Mouse (Mus musculus) neural tube, embryonic 14.5 days (tissue): ENCODE data around the gene Wfikkn1. TPM values are rescaled to one million over a fixed set of nuclear protein-coding genes. Genes with fewer than 3 reads are reported as not detected.

Experiments used
- ATAC-seq: fragments of 200-750 bp; cut with Nextera tagmentation; 2 replicates; pipeline ENCODE4 v1.8.0; 2017; ENCODE audit warnings: low read depth, mild to moderate bottlenecking, moderate TSS enrichment, moderate library complexity
- H3K27ac ChIP-seq: fragments of 300-500 bp; sonication (generic); 2 replicates; pipeline ENCODE4 v1.5.1; 2014; ENCODE audit warnings: low read depth, mild to moderate bottlenecking, control low read depth, low read length, moderate library complexity, mixed read lengths
- H3K27me3 ChIP-seq: fragments of 300-500 bp; sonication (generic); 2 replicates; pipeline ENCODE4 v1.6.1; 2014; ENCODE audit warnings: low read length; ENCODE audit not compliant: control insufficient read depth, insufficient read depth
- H3K36me3 ChIP-seq: fragments of 300-500 bp; sonication (generic); 2 replicates; pipeline ENCODE4 v1.6.1; 2014; ENCODE audit warnings: low read length, mixed read lengths; ENCODE audit not compliant: control insufficient read depth, insufficient read depth
- H3K4me1 ChIP-seq: fragments of 300-500 bp; sonication (generic); 2 replicates; pipeline ENCODE4 v1.6.1; 2014; ENCODE audit warnings: low read length; ENCODE audit not compliant: control insufficient read depth, insufficient read depth
- H3K4me2 ChIP-seq: fragments of 300-500 bp; sonication (generic); 2 replicates; pipeline ENCODE4 v1.6.1; 2014; ENCODE audit warnings: mild to moderate bottlenecking, low read depth, low read length, control low read depth
- H3K4me3 ChIP-seq: fragments of 300-500 bp; sonication (generic); 2 replicates; pipeline ENCODE4 v1.5.1; 2014; ENCODE audit warnings: low read depth, low read length, control low read depth, mixed read lengths
- H3K9ac ChIP-seq: fragments of 300-500 bp; sonication (generic); replicated peaks from 2 replicates; pipeline ENCODE4 v1.6.1; 2014; ENCODE audit warnings: low read depth, mild to moderate bottlenecking, control low read depth, low read length, mixed read lengths
- H3K9me3 ChIP-seq: fragments of 300-500 bp; sonication (generic); 2 replicates; pipeline ENCODE4 v1.6.1; 2016; ENCODE audit warnings: low read length; ENCODE audit not compliant: control insufficient read depth
- WGBS: fragments of 180-500 bp; shearing (Covaris S2); extraction: QIAGEN DNeasy Blood & Tissue Kit; methylation state at CpG from one replicate; pipeline ENCODE4 v1.1.7; 2014; 5-methylcytosine and 5-hydroxymethylcytosine counted together
- polyA plus RNA-seq: library from polyadenylated mRNA; unstranded; fragments of >200 nt; fragmentation: Nextera tagmentation; extraction: Ambion mirVana; gene quantifications from 2 replicates; pipeline ENCODE4 v1.2.1, GENCODE M21; 2014

Gene Wfikkn1
- polyA plus RNA-seq, 1 experiment from 2014 or later: 0.67 TPM

DNA sequence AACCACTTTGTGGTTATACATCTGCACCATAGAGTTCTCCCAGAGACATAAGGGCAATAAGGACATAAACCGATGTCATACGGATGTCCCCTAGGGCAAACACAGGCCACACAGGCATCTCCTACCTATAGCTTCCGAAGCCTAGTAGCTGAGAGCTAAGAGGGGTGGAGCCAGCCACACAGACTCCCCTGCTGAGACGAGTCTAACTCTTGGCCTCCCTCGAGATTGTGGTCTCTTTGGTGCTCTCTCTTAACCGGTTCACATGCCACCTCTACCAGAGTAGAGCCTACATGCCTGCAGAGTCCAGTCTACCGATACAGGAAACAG, 13.2 kb downstream of the Wfikkn1 start:
- peak overlapping the region; percentile 61; the same call in 1 of the 2 replicates for H3K9ac ChIP-seq
- H3K27me3 ChIP-seq: no peaks in the 10 kb centered on the region
- H3K36me3 ChIP-seq: no peaks in the 10 kb centered on the region
- peaks cover 6% of the 10 kb centered on the region for H3K4me1 ChIP-seq
- no peaks in the 10 kb centered on the region for H3K9me3 ChIP-seq
- WGBS: 13% methylated on average over 7 of the region's 7 CpGs
- peak overlapping the region; percentile 68 for H3K4me3 ChIP-seq
- no peak overlapping the region for H3K27ac ChIP-seq
- H3K4me2 ChIP-seq: peak overlapping the region; percentile 74
- no peak for ATAC-seq

DNA sequence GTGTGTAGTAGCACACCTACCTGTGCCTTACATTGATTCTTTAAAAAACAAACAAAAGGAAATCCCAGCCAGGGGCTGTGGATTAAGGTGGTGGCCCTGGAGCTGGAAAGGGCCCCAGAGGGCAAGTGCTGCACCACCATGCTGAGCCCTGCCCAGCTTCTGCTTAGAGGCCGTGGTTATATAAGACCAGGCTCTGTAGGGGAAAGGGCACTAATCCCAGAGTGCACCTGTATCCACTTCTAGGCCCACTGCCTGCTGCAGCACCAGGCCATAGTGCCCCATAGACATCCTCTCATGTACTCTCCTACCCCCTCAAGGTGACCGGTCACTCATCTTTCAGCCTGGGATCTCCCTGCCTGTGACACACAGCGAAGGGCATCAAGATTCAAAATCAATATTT, 14.5 kb downstream of the Wfikkn1 start:
- Histone ChIP-seq H3K4me2 (no peak overlapping the region), H3K9me3 (no peaks in the 10 kb centered on the region), H3K27me3 (no peaks in the 10 kb centered on the region), H3K27ac (no peak overlapping the region), H3K4me1 (peaks cover 6% of the 10 kb centered on the region), H3K4me3 (no peak overlapping the region), H3K36me3 (no peaks in the 10 kb centered on the region), H3K9ac (no peak overlapping the region)
- no peak for ATAC-seq
- WGBS: 94% methylated on average over 3 of the region's 3 CpGs

DNA sequence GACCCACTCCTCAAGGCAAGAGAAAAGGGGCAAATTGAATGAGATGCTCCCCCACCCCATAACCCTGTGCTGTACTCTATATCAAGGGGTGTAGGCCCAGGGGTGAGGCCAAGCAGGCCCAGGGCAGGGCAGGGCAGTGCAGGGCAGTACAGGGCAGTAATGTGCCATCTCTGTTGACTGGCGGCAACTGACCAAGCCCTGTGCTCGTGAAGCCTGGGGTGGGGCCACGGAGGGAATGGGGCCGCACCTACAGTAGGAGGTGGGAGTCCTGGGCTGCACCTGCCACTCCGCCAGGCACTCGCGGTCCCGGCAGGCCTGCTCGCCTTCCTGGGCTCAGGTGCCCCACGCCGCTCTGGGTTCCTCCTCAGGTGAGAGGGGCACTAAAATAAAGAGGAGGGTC, 15.4 kb downstream of the Wfikkn1 start:
- Histone ChIP-seq H3K27ac (no peak overlapping the region), H3K9ac (no peak overlapping the region), H3K36me3 (no peaks in the 10 kb centered on the region), H3K4me3 (no peak overlapping the region), H3K9me3 (no peaks in the 10 kb centered on the region), H3K27me3 (no peaks in the 10 kb centered on the region), H3K4me1 (peaks cover 13% of the 10 kb centered on the region), H3K4me2 (no peak overlapping the region)
- ATAC-seq: no peak
- WGBS: 91% methylated on average over 11 of the region's 11 CpGs

DNA sequence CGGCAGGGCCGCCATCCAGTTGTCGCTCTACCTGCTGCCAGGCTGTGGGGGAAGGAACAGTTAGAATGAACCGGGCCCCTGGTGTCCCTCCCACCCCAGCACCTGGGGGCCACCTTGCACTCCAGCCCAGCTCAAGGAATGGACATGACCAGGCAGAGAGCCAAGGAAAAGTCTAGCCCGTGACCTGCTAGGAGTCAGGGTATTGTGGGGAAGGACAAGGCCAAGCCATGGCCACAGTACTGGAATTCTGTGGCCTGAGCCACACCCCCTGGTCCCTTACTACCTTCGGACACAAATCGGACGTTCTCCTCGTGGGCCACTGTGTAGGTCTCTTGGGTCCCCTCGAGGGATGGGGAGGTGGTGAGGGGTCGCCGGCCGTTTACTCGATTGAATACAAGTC, 16.3 kb downstream of the Wfikkn1 start:
- 95% methylated on average over 14 of the region's 14 CpGs for WGBS
- no peak overlapping the region for H3K4me3 ChIP-seq

DNA sequence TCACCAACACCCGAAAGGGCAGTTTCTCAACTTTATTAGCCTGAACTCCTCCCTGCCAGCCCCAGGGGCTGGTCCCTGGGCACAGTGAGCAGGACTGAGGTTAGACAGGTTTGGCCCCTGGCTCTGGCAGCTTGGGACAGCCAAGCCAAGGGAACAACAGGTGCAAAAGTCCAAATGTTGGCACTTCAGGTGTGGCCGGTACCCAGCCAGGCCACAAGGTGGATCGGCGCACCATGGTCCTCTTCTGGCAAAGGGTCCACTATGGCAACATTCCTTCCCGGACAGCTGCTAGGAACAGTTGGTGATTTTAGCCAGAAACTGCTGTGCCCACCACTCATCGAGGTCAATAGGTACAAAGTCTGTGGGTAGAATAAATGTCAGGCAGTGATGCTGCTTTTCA, 17.0 kb downstream of the Wfikkn1 start:
- Histone ChIP-seq H3K4me3 (no peak overlapping the region), H3K4me2 (no peak overlapping the region), H3K9me3 (no peaks in the 10 kb centered on the region), H3K27me3 (no peaks in the 10 kb centered on the region), H3K27ac (no peak overlapping the region), H3K9ac (no peak overlapping the region), H3K36me3 (no peaks in the 10 kb centered on the region), H3K4me1 (peaks cover 14% of the 10 kb centered on the region)
- 89% methylated on average over 6 of the region's 6 CpGs for WGBS
- no peak for ATAC-seq

More for the DNA sequence above, 16.3 kb downstream of the Wfikkn1 start:
- no peaks in the 10 kb centered on the region for H3K27me3 ChIP-seq
- H3K9ac ChIP-seq: no peak overlapping the region
- no peak for ATAC-seq
- H3K9me3 ChIP-seq: no peaks in the 10 kb centered on the region
- no peak overlapping the region for H3K27ac ChIP-seq
- no peak overlapping the region for H3K4me2 ChIP-seq
- peaks cover 14% of the 10 kb centered on the region for H3K4me1 ChIP-seq
- no peaks in the 10 kb centered on the region for H3K36me3 ChIP-seq

DNA sequence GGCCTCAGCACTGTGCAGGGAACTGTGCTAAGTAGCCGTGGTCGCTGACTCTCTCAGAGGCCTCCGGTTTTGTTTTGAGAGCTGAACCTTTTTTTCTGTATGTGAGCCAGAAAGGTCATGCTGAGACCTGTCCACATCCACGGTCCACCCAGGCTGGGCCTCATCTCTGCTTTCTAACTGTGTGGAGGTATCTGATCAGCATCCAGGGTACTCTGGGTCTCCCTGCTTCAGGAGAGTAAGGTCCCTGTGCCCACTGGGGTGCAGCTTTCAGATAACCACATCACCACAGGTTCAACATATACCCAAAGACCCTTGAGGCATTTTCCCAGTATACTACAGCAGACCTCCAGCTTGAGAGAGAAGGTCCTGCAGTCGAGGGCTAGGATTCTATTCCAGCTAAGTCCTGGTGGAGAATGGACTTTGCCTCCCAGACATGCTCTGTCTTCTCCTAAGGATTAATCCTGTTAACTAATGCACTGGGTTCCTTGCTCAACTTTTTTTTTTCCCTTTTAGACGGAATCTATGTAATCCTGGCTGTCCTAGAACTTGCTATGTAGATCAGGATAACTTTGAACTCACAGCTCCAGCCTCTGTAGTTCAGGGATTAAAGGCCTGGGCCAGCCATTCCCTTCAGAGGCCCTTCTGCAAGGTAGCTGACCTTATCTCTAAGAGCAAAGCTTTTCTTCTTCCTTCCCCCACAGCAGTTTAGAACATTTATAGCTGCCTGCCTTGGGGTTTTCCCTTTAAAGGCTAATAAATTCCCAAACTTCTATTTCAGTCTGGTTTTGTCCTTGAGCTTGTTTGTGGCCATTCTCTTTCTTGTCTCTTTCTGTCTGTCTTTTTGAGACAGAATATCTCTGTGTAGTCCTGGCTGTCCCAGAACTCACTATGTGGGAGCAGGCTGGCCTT, 18.7 kb downstream of the Wfikkn1 start:
- Histone ChIP-seq H3K27ac (peak overlapping the region; percentile 74), H3K4me1 (peaks cover 8% of the 10 kb centered on the region), H3K9ac (peak overlapping the region; percentile 79), H3K36me3 (no peaks in the 10 kb centered on the region), H3K9me3 (no peaks in the 10 kb centered on the region), H3K27me3 (no peaks in the 10 kb centered on the region), H3K4me2 (peak overlapping the region; percentile 89), H3K4me3 (peak overlapping the region; percentile 60)
- 0 out of 2 replicates have a peak, but pooled peaks have one; percentile 22 for ATAC-seq
- WGBS: 14% methylated on average over 6 of the region's 6 CpGs

DNA sequence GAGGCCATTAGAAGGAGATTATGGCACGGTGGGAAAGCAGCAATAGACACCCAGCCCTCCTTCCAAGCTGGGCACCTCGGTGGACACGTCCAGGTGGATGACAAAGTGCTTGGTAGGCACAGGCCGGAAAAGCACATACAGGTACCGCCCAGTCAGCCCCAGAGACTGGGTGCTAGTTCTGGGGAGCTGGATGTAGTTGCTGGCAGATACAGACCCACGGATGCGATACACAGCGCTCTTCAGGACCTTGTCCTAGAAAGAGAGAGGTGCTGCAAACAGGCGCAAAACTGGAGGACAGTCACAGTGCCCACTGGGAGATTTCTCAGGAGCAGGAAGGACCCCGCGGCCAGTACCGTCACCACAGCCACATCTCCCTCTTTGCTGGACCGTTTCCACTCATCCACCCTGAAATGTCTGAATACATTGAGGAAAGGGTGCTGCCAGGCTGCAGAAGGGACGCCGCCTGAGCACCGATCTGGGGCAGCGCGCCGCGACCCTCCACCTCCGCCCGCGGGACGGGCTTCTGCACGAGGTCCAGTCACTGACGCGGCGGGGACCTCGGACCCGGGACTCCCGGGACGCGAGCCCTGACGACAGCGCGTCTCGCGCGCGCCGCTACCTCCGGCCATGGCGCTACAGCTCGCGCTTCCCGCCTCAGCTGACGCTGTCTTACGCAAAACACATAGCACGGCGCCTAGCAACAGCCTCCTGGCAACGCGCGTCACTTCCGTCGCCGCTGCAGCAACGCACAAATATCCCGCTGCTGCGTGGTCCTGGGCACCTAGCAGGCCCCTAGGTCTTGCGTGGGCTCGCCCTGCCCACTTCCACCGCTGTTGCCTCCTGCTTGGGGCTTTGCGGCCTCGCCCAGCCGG, 19.6 kb downstream of the Wfikkn1 start, which contains the start of gene Wdr90:
Wdr90 (minus strand) TSS at position 670 of the 872 bp plus-strand sequence.
- Histone ChIP-seq H3K27me3 (no peaks in the 10 kb centered on the region), H3K9ac (peak within 1 kb of the TSS; percentile 79), H3K4me3 (peak within 1 kb of the TSS; percentile 60), H3K4me1 (peaks cover 8% of the 10 kb centered on the region), H3K27ac (peak within 1 kb of the TSS; percentile 74), H3K9me3 (no peaks in the 10 kb centered on the region), H3K4me2 (peak within 1 kb of the TSS; percentile 89), H3K36me3 (no peaks in the 10 kb centered on the region)
- ATAC-seq: peak; percentile 94
- 4% methylated on average over 65 of the region's 65 CpGs for WGBS

DNA sequence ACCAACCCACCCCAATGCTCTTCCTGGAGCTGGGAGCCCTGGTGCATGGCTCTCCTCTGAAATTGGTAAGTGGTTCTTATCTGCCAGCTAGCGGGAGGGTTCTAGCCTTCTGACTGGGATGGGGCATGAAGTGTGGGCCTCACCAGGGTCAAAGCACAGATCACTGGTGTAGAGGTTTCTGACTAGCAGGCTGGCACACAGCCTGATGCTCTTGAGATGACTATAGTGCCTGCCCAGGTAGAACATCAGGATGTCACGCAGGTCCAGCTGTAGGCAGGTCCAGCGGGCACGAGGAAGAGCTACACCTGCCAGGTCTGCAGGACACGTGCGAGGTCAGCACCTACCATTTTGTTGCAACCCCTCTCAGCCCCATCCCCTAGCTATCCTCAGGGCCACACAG, 20.4 kb downstream of the Wfikkn1 start:
- H3K4me2 ChIP-seq: no peak overlapping the region
- no peaks in the 10 kb centered on the region for H3K9me3 ChIP-seq
- ATAC-seq: no peak
- H3K4me1 ChIP-seq: peaks cover 8% of the 10 kb centered on the region
- no peaks in the 10 kb centered on the region for H3K27me3 ChIP-seq
- no peak overlapping the region for H3K9ac ChIP-seq
- 95% methylated on average over 6 of the region's 6 CpGs for WGBS
- H3K36me3 ChIP-seq: no peaks in the 10 kb centered on the region
- no peak overlapping the region for H3K4me3 ChIP-seq
- H3K27ac ChIP-seq: no peak overlapping the region
